Mouse (Mus musculus): ENCODE measurements around the gene Galnt6. TPM values are rescaled to one million over a fixed set of nuclear protein-coding genes. Genes with fewer than 3 reads are reported as not detected.

The Galnt6 gene
- polyA plus RNA-seq, 1 experiment, result 34.7 TPM

DNA sequence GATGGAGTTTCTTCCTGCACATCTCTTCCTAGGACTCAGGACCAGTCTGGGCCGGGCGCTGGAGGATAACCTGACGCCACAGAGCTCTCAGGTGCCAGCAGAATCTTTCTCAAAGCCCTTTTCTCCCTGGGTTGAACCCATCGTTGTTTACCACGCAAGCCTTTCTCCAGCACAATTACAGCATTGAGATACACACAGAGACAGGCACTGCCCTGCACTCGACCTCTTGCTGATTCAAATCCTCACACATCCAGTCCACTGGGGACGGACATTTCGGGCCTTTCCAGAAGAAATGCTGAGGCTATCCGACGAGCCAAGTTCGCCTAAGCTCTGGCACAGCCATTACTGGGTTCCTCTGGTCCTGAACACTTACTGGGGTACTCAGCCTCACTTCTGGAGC is 2.5 kb downstream of the Galnt6 start:
- no peak for DNase-seq
- H3K27ac ChIP-seq (ENCODE audit: control insufficient read depth, insufficient read depth, low read length), result no peak overlapping the region
- 98% methylated on average over 11 of the region's 11 CpGs for WGBS
- TF ChIP-seq CTCF (IDR thresholded peaks at IDR 0.05; ENCODE audit: borderline replicate concordance, control insufficient read depth, extremely low read depth, insufficient read depth, low read length, poor library complexity) (no peak), POLR2A (IDR thresholded peaks at IDR 0.05; ENCODE audit: control insufficient read depth, extremely low read depth, insufficient read depth, low read length, poor library complexity) (no peak)
- peaks cover 54% of the 10 kb centered on the region for H3K4me1 ChIP-seq (replicated peaks; ENCODE audit: control insufficient read depth, insufficient read depth, low read length)
- H3K36me3 ChIP-seq (ENCODE audit: control insufficient read depth, insufficient read depth, low read length), result no peaks in the 10 kb centered on the region
- no peak overlapping the region for H3K4me3 ChIP-seq (ENCODE audit: control insufficient read depth, insufficient read depth, low read length)
- no peaks in the 10 kb centered on the region for H3K27me3 ChIP-seq (ENCODE audit: control insufficient read depth, insufficient read depth, low read length)

- no peaks in the 10 kb centered on the region for H3K36me3 ChIP-seq (ENCODE audit: control insufficient read depth, insufficient read depth, low read length)
- no peak for DNase-seq
- peaks cover 56% of the 10 kb centered on the region for H3K4me1 ChIP-seq (replicated peaks; ENCODE audit: control insufficient read depth, insufficient read depth, low read length)
- no peak overlapping the region for H3K4me3 ChIP-seq (ENCODE audit: control insufficient read depth, insufficient read depth, low read length)
- TF ChIP-seq CTCF (IDR thresholded peaks at IDR 0.05; ENCODE audit: borderline replicate concordance, control insufficient read depth, extremely low read depth, insufficient read depth, low read length, poor library complexity), result no peak
- 53% methylated on average over 14 of the region's 14 CpGs for WGBS
- H3K27me3 ChIP-seq (ENCODE audit: control insufficient read depth, insufficient read depth, low read length), result no peaks in the 10 kb centered on the region
- peak overlapping the region; percentile 48; the same call in 1 of the 2 replicates for H3K27ac ChIP-seq (ENCODE audit: control insufficient read depth, insufficient read depth, low read length)
Measured at GRCm38 (mm10) chr15:100723505-100723904, 5.7 kb downstream of the Galnt6 start.

- Histone ChIP-seq H3K4me1 (replicated peaks; ENCODE audit: control insufficient read depth, insufficient read depth, low read length) (peaks cover 48% of the 10 kb centered on the region), H3K4me3 (ENCODE audit: control insufficient read depth, insufficient read depth, low read length) (no peak overlapping the region), H3K27me3 (ENCODE audit: control insufficient read depth, insufficient read depth, low read length) (no peaks in the 10 kb centered on the region), H3K36me3 (ENCODE audit: control insufficient read depth, insufficient read depth, low read length) (no peaks in the 10 kb centered on the region), H3K27ac (ENCODE audit: control insufficient read depth, insufficient read depth, low read length) (no peak overlapping the region)
- WGBS, result 85% methylated on average over 6 of the region's 6 CpGs
- DNase-seq, result no peak
- TF ChIP-seq CTCF (IDR thresholded peaks at IDR 0.05; ENCODE audit: borderline replicate concordance, control insufficient read depth, extremely low read depth, insufficient read depth, low read length, poor library complexity) (no peak), POLR2A (IDR thresholded peaks at IDR 0.05; ENCODE audit: control insufficient read depth, extremely low read depth, insufficient read depth, low read length, poor library complexity) (no peak)
Measured at GRCm38 (mm10) chr15:100722564-100722963, 6.6 kb downstream of the Galnt6 start.

GRCm38 (mm10) chr15:100722026-100722425 is 7.2 kb downstream of the Galnt6 start:
- peaks cover 44% of the 10 kb centered on the region for H3K4me1 ChIP-seq (replicated peaks; ENCODE audit: control insufficient read depth, insufficient read depth, low read length)
- H3K4me3 ChIP-seq (ENCODE audit: control insufficient read depth, insufficient read depth, low read length), result no peak overlapping the region
- WGBS, result 77% methylated on average over 4 of the region's 4 CpGs
- H3K36me3 ChIP-seq (ENCODE audit: control insufficient read depth, insufficient read depth, low read length), result no peaks in the 10 kb centered on the region
- no peak for TF ChIP-seq POLR2A (IDR thresholded peaks at IDR 0.05; ENCODE audit: control insufficient read depth, extremely low read depth, insufficient read depth, low read length, poor library complexity)
- TF ChIP-seq CTCF (IDR thresholded peaks at IDR 0.05; ENCODE audit: borderline replicate concordance, control insufficient read depth, extremely low read depth, insufficient read depth, low read length, poor library complexity), result no peak
- no peak for DNase-seq
- H3K27me3 ChIP-seq (ENCODE audit: control insufficient read depth, insufficient read depth, low read length), result no peaks in the 10 kb centered on the region
- no peak overlapping the region for H3K27ac ChIP-seq (ENCODE audit: control insufficient read depth, insufficient read depth, low read length)

GRCm38 (mm10) chr15:100721445-100721844 is 7.7 kb downstream of the Galnt6 start:
- 0 out of 2 replicates have a peak, but pooled peaks cover under 1% of the 10 kb centered on the region for H3K36me3 ChIP-seq (ENCODE audit: control insufficient read depth, insufficient read depth, low read length)
- 91% methylated on average over 5 of the region's 5 CpGs for WGBS
- no peak overlapping the region for H3K27ac ChIP-seq (ENCODE audit: control insufficient read depth, insufficient read depth, low read length)
- H3K4me3 ChIP-seq (ENCODE audit: control insufficient read depth, insufficient read depth, low read length), result no peak overlapping the region
- peaks cover 40% of the 10 kb centered on the region for H3K4me1 ChIP-seq (replicated peaks; ENCODE audit: control insufficient read depth, insufficient read depth, low read length)
- no peak for DNase-seq
- no peak for TF ChIP-seq POLR2A (IDR thresholded peaks at IDR 0.05; ENCODE audit: control insufficient read depth, extremely low read depth, insufficient read depth, low read length, poor library complexity)
- no peak for TF ChIP-seq CTCF (IDR thresholded peaks at IDR 0.05; ENCODE audit: borderline replicate concordance, control insufficient read depth, extremely low read depth, insufficient read depth, low read length, poor library complexity)
- H3K27me3 ChIP-seq (ENCODE audit: control insufficient read depth, insufficient read depth, low read length), result no peaks in the 10 kb centered on the region

GRCm38 (mm10) chr15:100720066-100720465 is 9.1 kb downstream of the Galnt6 start:
- H3K4me3 ChIP-seq (ENCODE audit: control insufficient read depth, insufficient read depth, low read length), result peak overlapping the region; percentile 32
- 6% methylated on average over 10 of the region's 10 CpGs for WGBS
- DNase-seq, result peak; percentile 64
- H3K36me3 ChIP-seq (ENCODE audit: control insufficient read depth, insufficient read depth, low read length), result peaks cover 13% of the 10 kb centered on the region
- H3K4me1 ChIP-seq (replicated peaks; ENCODE audit: control insufficient read depth, insufficient read depth, low read length), result peaks cover 50% of the 10 kb centered on the region
- H3K27me3 ChIP-seq (ENCODE audit: control insufficient read depth, insufficient read depth, low read length), result no peaks in the 10 kb centered on the region
- H3K27ac ChIP-seq (ENCODE audit: control insufficient read depth, insufficient read depth, low read length), result peak overlapping the region; percentile 84
- TF ChIP-seq CTCF (IDR thresholded peaks at IDR 0.05; ENCODE audit: borderline replicate concordance, control insufficient read depth, extremely low read depth, insufficient read depth, low read length, poor library complexity) (no peak), POLR2A (IDR thresholded peaks at IDR 0.05; ENCODE audit: control insufficient read depth, extremely low read depth, insufficient read depth, low read length, poor library complexity) (no peak)

GRCm38 (mm10) chr15:100719217-100719616 is 10.0 kb downstream of the Galnt6 start:
- TF ChIP-seq CTCF (IDR thresholded peaks at IDR 0.05; ENCODE audit: borderline replicate concordance, control insufficient read depth, extremely low read depth, insufficient read depth, low read length, poor library complexity) (no peak), POLR2A (IDR thresholded peaks at IDR 0.05; ENCODE audit: control insufficient read depth, extremely low read depth, insufficient read depth, low read length, poor library complexity) (no peak)

More at GRCm38 (mm10) chr15:100719217-100719616, 10.0 kb downstream of the Galnt6 start:
- DNase-seq, result peak; percentile 3
- Histone ChIP-seq H3K27ac (ENCODE audit: control insufficient read depth, insufficient read depth, low read length) (peak overlapping the region; percentile 84; the same call in 1 of the 2 replicates), H3K36me3 (ENCODE audit: control insufficient read depth, insufficient read depth, low read length) (peaks cover 18% of the 10 kb centered on the region), H3K4me3 (ENCODE audit: control insufficient read depth, insufficient read depth, low read length) (peak overlapping the region; percentile 32), H3K4me1 (replicated peaks; ENCODE audit: control insufficient read depth, insufficient read depth, low read length) (peaks cover 54% of the 10 kb centered on the region), H3K27me3 (ENCODE audit: control insufficient read depth, insufficient read depth, low read length) (no peaks in the 10 kb centered on the region)
- WGBS, result 85% methylated on average over 5 of the region's 5 CpGs

Data from thymus, adult 2 months (tissue).